Mouse (Mus musculus): ENCODE measurements around the gene Rbfox1. TPM values are rescaled to one million over a fixed set of nuclear protein-coding genes. Genes with fewer than 3 reads are reported as not detected.

The Rbfox1 gene
- polyA plus RNA-seq, 1 experiment from 2014 or later = not detected

DNA sequence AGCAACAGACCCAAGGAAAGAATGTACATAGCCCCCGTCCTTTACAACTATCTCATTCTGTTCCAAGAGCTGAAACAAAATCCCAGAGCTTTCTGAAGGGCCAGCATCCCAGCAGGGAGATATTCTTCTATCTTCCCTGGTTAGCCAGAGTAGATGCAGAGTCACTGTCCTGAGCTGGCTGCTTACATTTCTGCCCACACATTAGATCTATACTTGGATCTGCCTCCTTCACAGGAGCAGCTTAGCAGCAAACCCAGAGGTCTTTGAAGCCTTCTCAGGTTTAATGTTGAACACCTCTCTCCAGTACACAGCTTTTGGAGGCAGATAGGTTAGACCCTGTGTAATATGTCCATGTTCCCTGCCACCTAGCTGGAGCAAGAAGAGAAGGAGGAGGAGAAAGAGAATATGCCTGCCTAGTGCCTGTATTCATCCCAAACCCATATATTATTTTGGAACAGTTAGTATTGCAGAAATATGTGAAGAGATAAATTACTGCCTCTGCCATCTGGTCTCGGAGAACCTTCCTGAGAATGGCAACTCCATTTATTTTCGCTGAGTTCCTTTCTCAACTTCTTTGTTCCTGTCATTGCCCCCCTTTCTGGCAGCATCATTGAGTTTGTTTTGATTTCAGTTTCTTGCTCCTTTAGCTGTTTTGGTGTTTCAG, 640.5 kb downstream of the Rbfox1 start:
- H3K79me2 ChIP-seq (ENCODE audit: inconsistent target) = no peaks in the 10 kb centered on the region
- no peaks in the 10 kb centered on the region for H3K36me3 ChIP-seq (ENCODE audit: inconsistent target)
- no peak overlapping the region for H3K27ac ChIP-seq
- 51% methylated on average over 3 of the region's 3 CpGs for WGBS (ENCODE audit: missing documents)
- H3K4me3 ChIP-seq (ENCODE audit: inconsistent target) = no peak overlapping the region

DNA sequence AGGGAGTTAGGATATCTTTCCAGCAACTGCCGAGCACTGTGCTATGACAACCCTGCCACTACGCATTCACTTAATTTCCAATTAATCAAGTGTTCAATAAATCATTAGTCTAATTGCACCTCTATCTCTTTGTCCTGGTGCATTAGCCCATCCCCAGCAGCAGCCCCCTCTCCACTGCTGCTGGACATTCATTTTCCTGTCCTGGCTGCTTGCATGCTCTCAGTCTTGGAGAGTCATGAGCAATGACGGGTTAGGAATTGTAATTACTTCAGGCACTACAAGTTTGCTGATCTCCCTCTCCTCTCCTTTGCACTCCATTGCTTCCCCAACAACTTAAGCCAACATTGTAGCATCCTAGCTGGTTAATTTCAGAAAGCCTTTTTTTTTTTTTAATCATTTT, 646.3 kb downstream of the Rbfox1 start:
- 97% methylated on average over 3 of the region's 3 CpGs for WGBS (ENCODE audit: missing documents)
- Histone ChIP-seq H3K27ac (no peak overlapping the region), H3K36me3 (ENCODE audit: inconsistent target) (no peaks in the 10 kb centered on the region), H3K79me2 (ENCODE audit: inconsistent target) (no peaks in the 10 kb centered on the region), H3K4me3 (ENCODE audit: inconsistent target) (no peak overlapping the region)

DNA sequence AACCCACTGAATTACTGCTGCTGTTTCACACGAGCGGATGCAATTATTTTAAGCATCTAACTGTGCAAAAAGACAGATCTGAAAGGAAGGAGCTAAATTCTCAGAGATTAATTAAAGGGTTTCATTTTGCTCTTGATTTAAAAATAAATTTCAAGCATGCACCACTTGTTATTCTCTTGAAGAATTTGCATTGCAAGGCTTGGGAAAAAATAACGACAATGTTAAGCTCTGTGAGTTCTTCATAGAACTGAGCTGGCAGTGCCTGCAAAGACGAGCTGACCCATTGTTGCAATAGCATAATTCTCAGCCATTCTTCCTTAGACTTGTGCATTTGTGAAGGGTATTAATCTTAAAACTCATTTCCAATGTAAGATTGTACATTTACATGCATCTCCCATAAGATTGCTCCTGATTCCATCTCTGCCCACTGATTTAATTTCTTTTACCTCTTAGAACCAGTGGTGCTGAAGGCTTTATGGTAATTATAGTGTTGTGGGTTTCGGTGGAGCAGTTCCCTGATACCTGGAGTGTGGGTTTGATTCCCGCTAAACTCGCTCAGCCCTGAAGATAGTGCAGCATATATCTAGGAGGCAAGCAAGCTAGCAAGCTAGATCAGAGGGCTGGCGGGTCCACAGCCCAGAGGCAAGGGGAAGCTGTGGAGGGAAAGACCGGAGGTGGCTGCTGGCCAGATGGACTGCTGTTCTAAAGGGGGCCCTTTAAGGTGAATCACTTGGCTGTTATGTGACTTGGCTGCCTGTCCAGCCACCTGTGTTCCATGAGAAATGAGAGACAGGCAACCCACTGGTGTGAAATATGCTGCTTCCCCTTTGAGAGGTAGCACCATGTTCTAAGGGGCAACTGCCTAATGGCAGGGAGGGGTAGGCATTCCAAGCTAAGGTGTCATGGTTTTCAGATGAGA, 647.2 kb downstream of the Rbfox1 start:
- Histone ChIP-seq H3K79me2 (ENCODE audit: inconsistent target) (no peaks in the 10 kb centered on the region), H3K4me3 (ENCODE audit: inconsistent target) (no peak overlapping the region), H3K36me3 (ENCODE audit: inconsistent target) (no peaks in the 10 kb centered on the region), H3K27ac (no peak overlapping the region)
- WGBS (ENCODE audit: missing documents) = 85% methylated on average over 9 of the region's 9 CpGs

DNA sequence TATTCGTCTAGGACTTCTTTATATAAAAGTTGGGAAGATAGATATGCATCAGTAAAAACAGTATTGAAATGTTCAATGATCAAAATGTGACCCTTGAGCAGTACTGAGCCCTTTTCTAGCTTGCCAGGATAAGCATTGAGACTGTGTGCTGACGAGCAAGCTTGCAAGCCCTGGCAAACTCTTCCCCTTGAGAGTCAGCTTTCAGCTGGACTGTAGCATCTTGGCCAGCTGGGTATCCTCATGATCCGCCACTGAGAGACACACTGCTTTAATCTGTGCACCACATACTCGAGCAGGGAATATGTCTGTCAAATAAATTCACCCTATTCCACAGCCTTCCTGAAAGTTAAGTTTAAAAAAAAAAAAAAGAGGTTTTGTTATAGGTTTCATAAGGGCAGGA, 670.6 kb downstream of the Rbfox1 start:
- H3K27ac ChIP-seq = no peak overlapping the region
- H3K79me2 ChIP-seq (ENCODE audit: inconsistent target) = no peaks in the 10 kb centered on the region
- WGBS (ENCODE audit: missing documents) = 62% methylated on average over 4 of the region's 4 CpGs
- H3K36me3 ChIP-seq (ENCODE audit: inconsistent target) = no peaks in the 10 kb centered on the region
- H3K4me3 ChIP-seq (ENCODE audit: inconsistent target) = no peak overlapping the region

DNA sequence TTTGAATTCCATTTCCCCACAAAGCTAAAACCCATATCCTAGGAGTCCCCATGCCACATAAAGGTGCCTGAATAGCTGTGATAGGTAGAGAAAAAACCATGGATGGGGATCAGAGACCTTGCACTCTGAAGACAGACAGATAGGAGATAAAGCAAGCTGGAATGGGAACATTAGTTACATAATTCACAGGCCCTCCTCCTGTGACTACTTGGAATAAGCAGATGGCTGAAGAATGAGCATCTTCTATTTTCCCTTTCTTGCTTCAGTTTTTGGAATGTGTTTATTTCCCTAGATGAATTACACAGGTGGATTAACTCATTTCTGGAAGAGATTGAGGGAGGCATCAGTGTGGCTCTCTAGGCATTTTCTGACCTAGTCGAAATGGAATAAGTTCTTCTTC, 672.6 kb downstream of the Rbfox1 start:
- no peak overlapping the region for H3K27ac ChIP-seq

DNA sequence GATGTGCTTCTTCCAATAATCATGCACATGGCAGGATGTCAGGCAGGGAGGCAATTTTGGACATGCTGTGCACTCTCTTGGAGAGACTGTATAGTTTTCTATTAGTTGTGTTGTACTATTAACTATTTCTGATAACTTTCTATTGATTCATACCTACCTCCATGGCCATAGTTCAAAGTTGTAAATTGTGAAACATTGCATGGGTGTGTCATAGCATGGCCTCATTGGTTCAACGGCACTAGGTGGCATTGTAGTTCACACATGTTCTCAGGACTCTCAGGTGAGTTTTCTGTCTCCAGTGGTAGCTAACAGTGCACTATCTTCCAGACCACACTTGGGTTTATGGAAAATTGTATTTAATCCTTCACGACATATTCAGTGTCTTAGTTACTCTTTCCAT, 699.5 kb downstream of the Rbfox1 start:
- WGBS (ENCODE audit: missing documents) = 87% methylated on average over 2 of the region's 2 CpGs

More for the DNA sequence above, 672.6 kb downstream of the Rbfox1 start:
- WGBS (ENCODE audit: missing documents) = 78% methylated on average over 1 of the region's 1 CpGs
- no peaks in the 10 kb centered on the region for H3K79me2 ChIP-seq (ENCODE audit: inconsistent target)
- no peaks in the 10 kb centered on the region for H3K36me3 ChIP-seq (ENCODE audit: inconsistent target)
- no peak overlapping the region for H3K4me3 ChIP-seq (ENCODE audit: inconsistent target)

DNA sequence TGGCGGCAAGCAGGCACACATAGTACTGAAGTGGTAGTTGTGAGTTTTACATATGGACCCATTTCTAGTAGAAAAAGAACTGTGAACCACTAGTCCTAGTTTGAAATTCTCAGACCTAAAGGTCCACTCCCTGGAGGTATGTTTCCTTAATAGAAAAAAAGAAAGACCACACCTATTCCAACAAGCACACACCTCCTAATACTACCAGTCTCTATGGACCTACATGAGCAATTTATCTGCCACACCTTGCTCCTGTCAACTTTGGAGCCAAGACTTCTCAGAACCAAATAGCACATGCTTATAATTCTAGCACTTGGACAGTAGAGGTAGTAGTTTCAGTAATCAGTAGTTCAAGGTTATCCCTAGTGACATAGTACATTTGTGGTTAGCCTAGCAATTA, 700.0 kb downstream of the Rbfox1 start:
- 100% methylated on average over 1 of the region's 1 CpGs for WGBS (ENCODE audit: missing documents)
- H3K4me3 ChIP-seq (ENCODE audit: inconsistent target) = no peak overlapping the region
- no peak overlapping the region for H3K27ac ChIP-seq

More for the DNA sequence above, 699.5 kb downstream of the Rbfox1 start:
- Histone ChIP-seq H3K79me2 (ENCODE audit: inconsistent target) (no peaks in the 10 kb centered on the region), H3K4me3 (ENCODE audit: inconsistent target) (no peak overlapping the region), H3K36me3 (ENCODE audit: inconsistent target) (no peaks in the 10 kb centered on the region), H3K27ac (no peak overlapping the region)

DNA sequence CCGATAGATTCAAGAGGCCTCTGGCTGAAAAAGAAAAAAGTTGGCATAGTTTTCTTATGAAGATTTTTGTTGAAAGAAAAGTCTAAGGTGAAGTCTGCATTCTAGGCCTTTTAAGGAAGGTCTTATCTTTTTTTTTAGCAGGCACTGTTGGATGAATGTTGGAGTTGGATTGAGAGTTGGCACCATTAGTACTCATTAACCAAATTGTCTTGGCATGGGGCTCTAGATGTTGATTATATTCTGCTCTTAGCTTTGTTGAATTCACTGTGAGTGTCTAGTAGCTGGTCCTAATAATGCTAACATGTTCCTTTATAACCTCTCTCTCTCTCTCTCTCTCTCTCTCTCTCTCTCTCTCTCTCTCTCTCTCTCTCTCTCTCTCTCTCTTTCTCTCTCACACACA, 731.4 kb downstream of the Rbfox1 start:
- Histone ChIP-seq H3K4me3 (ENCODE audit: inconsistent target) (no peak overlapping the region), H3K79me2 (ENCODE audit: inconsistent target) (no peaks in the 10 kb centered on the region), H3K36me3 (ENCODE audit: inconsistent target) (no peaks in the 10 kb centered on the region), H3K27ac (no peak overlapping the region)
- WGBS (ENCODE audit: missing documents) = 79% methylated on average over 1 of the region's 1 CpGs

More for the DNA sequence above, 700.0 kb downstream of the Rbfox1 start:
- Histone ChIP-seq H3K79me2 (ENCODE audit: inconsistent target) (no peaks in the 10 kb centered on the region), H3K36me3 (ENCODE audit: inconsistent target) (no peaks in the 10 kb centered on the region)

DNA sequence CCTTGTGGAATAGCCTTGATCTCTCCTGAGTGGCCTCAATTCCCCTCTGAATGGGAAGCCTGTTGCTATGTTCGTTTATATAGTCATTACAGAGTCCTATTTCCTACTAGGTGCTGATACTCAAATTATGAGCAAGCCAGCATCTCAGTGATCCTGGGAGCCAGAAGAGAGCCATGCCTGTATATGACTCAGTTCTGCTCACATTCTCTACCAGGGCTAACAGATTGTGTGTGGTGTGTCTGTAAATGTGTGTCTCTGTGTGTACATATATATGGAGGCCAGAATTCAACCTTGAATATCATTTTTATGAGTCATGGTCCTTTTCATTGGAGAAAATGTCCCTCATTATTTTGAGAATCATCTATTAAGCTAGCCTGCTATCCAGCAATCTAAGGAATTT, 755.2 kb downstream of the Rbfox1 start:
- no peaks in the 10 kb centered on the region for H3K36me3 ChIP-seq (ENCODE audit: inconsistent target)

DNA sequence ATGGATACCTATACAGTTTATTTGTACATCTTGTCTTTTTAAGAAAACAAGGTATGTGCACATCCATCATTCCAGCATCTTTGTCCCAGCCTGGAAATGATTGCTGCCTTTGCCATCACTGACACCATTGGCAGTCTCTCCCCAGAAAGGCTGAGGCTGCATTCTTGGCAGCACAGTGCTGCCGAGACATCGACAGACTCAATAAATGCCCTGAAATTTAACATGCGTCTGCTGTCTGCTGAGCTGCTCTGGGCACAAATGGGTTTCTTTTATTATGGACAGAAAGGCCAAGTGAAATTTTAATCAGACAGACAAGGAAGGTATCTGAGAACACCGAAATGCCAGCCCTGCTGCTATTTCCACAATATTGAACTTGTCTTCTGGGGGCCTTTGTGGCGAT, 761.8 kb downstream of the Rbfox1 start:
- no peaks in the 10 kb centered on the region for H3K79me2 ChIP-seq (ENCODE audit: inconsistent target)
- 86% methylated on average over 5 of the region's 5 CpGs for WGBS (ENCODE audit: missing documents)
- no peaks in the 10 kb centered on the region for H3K36me3 ChIP-seq (ENCODE audit: inconsistent target)
- H3K27ac ChIP-seq = no peak overlapping the region
- no peak overlapping the region for H3K4me3 ChIP-seq (ENCODE audit: inconsistent target)

More for the DNA sequence above, 755.2 kb downstream of the Rbfox1 start:
- H3K79me2 ChIP-seq (ENCODE audit: inconsistent target) = no peaks in the 10 kb centered on the region
- no peak overlapping the region for H3K4me3 ChIP-seq (ENCODE audit: inconsistent target)
- WGBS (ENCODE audit: missing documents) = 58% methylated on average over 1 of the region's 1 CpGs
- no peak overlapping the region for H3K27ac ChIP-seq

DNA sequence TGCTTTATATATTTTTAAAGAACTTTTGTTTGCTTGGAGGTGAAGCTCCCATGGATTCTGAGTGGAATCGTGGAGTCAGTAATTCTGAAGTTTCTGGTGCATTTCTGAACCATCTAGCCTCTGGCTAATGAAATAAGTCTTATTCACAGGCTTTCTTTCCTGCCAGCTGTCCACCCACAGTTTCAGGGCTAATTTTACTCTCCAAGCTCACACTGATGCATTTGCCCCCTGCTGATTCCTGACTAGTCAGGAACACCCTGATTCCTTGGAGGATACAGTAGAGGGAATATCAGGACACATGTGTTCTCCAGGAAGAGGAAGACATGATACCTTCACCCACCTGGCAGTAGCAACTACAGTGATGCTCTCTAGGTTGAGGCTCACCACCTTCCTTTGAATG, 763.6 kb downstream of the Rbfox1 start:
- H3K27ac ChIP-seq = no peak overlapping the region
- H3K79me2 ChIP-seq (ENCODE audit: inconsistent target) = no peaks in the 10 kb centered on the region
- no peak overlapping the region for H3K4me3 ChIP-seq (ENCODE audit: inconsistent target)
- WGBS (ENCODE audit: missing documents) = 77% methylated on average over 1 of the region's 1 CpGs
- no peaks in the 10 kb centered on the region for H3K36me3 ChIP-seq (ENCODE audit: inconsistent target)

DNA sequence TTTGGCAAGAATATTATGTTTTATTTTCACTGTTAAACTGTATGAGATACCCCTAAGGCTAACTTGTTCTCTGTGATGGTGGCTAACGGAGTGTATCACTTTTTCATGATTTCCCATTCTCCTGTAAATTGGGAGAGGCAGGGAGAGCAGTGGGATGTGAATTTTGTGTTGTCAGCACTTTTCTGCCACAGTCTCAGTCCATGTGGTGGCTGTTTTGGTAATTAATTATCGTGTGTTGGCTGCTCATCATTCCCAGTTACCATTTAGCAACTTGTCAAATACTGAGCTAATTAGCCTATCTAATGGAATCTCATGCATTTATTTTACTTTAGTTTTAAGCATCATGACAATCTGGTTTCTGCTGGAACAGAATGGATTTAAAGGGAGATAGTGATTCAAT, 773.4 kb downstream of the Rbfox1 start:
- H3K27ac ChIP-seq = no peak overlapping the region
- no peaks in the 10 kb centered on the region for H3K79me2 ChIP-seq (ENCODE audit: inconsistent target)
- H3K4me3 ChIP-seq (ENCODE audit: inconsistent target) = no peak overlapping the region
- 83% methylated on average over 2 of the region's 2 CpGs for WGBS (ENCODE audit: missing documents)
- no peaks in the 10 kb centered on the region for H3K36me3 ChIP-seq (ENCODE audit: inconsistent target)

DNA sequence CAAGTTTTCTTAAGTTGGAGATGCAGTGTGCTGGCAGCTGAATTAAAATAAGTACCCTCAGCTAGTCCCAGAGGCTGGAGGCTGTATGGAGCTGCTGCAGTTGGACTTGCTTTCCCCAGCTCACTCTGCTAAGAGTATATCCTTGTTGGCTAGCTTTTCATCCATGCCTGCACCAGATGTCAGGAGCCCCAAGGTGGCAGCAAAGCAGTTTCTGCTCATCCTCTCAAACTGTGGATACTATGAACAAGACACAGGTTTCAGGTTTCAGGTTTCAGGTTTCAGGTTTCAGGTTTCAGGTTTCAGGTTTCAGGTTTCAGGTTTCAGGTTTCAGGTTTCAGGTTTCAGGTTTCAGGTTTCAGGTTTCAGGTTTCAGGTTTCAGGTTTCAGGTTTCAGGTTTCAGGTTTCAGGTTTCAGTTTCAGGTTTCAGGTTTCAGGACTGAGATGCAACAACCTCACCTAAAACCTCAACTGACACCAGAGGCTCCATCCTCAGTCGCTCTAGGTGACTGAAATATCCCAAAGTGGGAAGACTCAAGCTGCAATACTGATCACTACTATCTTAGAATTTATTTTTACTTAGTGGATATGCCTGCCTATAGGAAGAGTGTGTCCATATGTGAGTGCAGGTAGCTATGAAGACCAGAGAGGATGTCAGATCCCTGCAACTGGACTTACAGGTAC, 801.1 kb downstream of the Rbfox1 start:
- no peaks in the 10 kb centered on the region for H3K79me2 ChIP-seq (ENCODE audit: inconsistent target)
- no peaks in the 10 kb centered on the region for H3K36me3 ChIP-seq (ENCODE audit: inconsistent target)
- 81% methylated on average over 1 of the region's 1 CpGs for WGBS (ENCODE audit: missing documents)
- no peak overlapping the region for H3K4me3 ChIP-seq (ENCODE audit: inconsistent target)
- no peak overlapping the region for H3K27ac ChIP-seq

DNA sequence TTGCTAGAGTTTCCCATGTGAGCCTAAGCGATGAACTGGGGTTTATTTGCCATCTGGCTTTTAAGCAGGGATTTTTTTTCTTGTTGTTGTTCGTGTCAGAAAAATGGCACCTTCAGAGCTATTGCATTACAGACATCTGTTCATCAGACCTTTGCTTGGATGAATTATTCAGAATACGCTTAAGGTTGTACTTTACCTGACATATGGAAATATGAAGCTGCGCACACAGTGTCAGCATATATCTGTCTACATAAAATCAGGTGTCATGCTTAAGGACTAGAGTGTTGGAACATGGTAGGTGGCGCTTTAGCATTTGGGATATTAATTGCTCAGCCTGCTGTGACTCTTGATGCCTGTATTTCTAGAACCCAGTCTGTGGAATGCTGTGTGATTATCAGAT, 819.7 kb downstream of the Rbfox1 start:
- no peak overlapping the region for H3K4me3 ChIP-seq (ENCODE audit: inconsistent target)
- H3K79me2 ChIP-seq (ENCODE audit: inconsistent target) = no peaks in the 10 kb centered on the region
- no peaks in the 10 kb centered on the region for H3K36me3 ChIP-seq (ENCODE audit: inconsistent target)
- no peak overlapping the region for H3K27ac ChIP-seq
- WGBS (ENCODE audit: missing documents) = 91% methylated on average over 5 of the region's 5 CpGs

DNA sequence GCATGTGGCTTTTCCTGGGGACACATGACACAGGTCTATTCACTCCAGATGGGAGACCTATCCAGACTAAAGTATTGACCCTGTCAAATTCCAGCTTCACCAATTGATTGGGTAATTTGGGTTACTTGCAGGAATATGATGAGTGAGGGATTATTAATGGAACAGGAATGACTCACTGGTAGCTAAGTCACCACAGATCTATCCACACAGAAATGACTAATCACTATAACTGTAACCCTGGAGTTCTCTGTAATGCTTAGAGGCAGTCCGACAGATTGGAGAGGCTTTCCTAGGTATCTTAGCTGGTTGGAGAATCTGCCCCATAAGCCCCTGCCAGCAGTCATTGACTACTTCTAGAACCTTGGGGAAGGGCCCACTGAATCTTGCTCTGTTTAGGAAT, 827.2 kb downstream of the Rbfox1 start:
- H3K27ac ChIP-seq = no peak overlapping the region
- no peaks in the 10 kb centered on the region for H3K36me3 ChIP-seq (ENCODE audit: inconsistent target)
- 93% methylated on average over 1 of the region's 1 CpGs for WGBS (ENCODE audit: missing documents)
- H3K4me3 ChIP-seq (ENCODE audit: inconsistent target) = no peak overlapping the region
- no peaks in the 10 kb centered on the region for H3K79me2 ChIP-seq (ENCODE audit: inconsistent target)
